Mouse (Mus musculus): ENCODE measurements around the gene Tctex1d2.
"Not testable (repeated sequence)": the region's sequence is repeated elsewhere in the genome, so short reads cannot be mapped to it uniquely, and the experiment has no call there.

Gene Tctex1d2

DNA sequence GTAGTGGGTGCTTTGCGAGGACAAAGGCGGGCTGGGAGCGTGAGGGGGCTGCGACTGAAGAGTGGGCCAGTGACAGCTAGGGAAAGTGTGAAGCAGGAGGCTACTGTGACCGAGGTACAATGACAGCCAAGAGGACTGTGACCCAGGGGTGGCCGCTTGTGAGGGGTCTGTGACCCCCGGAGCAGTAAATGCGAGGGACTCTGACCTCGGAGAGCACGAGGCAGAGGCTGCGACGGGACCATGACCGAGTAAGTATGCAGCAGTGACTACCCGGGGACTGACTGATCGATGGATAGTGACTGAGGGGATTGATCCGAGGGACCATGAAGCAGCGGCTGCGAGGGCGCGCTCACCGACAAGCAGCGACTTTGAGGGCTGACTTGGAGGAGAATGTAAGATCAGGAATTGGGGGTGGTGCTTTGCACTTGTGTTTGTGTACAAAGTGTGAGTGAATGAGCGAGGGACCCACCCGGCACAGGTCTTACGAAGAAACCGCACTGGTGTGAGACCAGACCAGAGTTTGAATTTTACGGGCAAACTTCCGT, 11.6 kb downstream of the Tctex1d2 start:
- DNase-seq (ENCODE audit: low spot score) = peak; percentile 50

DNA sequence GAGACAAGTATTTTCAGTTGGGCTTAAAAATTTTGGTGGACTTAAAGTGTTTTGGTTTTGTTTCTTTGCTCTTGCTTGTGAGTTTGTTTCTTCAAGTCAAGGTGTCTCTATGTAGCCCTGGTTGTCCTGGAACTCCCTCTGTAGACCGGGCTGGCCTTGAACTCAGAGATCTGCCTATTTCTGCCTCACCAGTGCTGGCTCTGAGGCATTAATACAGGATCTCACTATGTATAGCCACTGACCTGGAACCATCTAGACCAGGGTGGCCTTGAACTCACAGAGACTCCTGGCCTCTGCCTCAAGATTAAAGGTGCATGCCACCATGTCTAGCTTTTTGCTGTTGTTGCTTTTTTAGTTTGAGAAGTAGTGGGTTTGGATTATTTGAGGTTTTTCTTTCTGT, 12.4 kb downstream of the Tctex1d2 start:
- no peak for DNase-seq (ENCODE audit: low spot score)

DNA sequence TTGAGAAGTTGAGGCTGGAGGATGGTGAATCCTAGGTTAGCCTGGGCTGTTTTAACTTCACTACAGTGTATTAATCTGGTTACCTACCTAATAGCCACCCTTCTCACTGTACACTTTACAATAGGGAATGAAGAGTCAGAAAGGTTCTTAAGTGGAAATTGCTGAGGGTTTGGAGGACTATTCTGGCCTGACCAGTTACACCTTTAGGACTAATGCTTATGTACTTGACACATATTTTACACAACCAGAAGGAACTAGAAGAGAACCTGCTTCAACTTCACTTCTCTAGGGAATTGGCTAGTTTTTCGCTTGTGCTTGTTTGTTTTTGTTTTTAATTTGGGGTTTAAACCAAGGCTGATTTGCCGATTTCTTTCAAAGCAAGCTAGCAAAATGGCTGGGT, 13.6 kb downstream of the Tctex1d2 start:
- no peak for DNase-seq (ENCODE audit: low spot score)

DNA sequence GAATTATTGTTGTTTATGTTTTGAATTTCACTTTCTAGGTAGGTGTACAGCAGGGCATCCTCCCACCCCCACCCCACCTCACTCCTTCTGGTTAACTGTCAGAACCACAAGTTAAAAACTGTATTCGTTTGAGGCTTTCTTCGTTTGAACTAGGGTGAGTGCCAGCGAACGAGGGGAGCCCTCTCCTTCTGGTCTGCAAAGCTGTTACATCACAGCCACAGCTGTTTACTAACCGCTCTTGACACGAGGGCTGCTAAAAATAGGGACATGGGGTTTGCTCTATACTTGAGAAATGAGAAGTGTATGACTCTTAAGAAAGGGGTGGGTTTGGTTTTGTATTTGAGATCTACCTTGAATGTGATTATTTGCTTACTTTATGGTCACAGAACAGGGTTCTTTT, 14.6 kb downstream of the Tctex1d2 start:
- no peak for DNase-seq (ENCODE audit: low spot score)

DNA sequence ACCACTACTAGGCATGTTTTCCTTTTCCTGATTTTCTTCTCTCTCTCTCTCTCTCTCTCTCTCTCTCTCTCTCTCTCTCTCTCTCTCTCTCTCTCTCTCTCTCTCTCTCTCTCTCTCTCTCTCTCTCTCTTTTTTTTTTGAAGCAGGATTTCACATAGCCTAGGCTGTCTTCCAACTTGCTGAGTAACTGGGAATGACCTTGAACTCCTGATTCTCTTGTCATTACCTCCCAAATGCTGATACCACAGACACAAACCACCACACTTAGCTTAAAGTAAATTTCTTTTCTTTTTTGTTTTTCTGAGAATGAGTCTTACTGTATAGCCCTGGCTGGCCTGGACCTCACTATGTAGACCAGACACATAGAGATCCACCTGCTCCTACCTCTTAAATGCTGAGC, 15.2 kb downstream of the Tctex1d2 start:
- DNase-seq (ENCODE audit: low spot score) = no peak

DNA sequence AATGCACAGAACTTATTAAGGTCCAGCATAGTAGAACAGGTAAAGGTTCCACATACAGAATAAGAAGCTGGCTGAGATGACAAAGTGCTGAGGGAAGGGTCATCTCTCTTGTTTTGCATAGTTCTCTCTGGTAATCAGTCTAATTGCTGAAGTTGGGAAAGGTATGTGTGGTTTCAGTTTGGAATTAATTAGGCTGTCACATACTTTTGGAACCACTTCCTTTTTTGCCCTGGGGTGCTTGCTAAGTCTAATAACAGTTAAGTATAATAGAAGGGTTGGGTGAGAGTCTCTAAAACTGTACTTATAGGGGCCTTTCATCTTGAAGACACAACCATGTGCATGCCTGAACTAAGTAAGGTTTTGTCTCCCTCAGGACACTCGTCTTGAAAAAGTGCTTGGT, 17.2 kb downstream of the Tctex1d2 start:
- no peak for DNase-seq (ENCODE audit: low spot score)

DNA sequence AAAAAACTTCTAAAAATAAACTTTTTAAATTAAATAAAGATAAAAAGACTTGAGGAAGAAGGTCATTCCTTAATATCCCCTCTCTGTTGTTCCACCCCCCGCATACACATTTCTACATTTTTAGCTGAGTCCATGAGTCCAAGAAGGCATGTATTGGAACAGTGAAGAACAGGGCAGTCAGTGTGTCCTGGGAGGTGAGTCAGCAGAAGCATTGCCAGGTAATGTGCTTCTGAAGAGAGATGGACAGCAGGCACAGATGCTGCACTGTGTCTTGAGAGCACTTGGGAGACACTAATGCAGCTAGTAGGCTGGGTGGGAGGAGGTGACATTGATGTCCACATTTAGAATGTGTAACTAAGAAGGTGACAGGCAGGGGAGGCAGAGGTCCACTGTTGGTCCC, 17.8 kb downstream of the Tctex1d2 start:
- DNase-seq (ENCODE audit: low spot score) = no peak

DNA sequence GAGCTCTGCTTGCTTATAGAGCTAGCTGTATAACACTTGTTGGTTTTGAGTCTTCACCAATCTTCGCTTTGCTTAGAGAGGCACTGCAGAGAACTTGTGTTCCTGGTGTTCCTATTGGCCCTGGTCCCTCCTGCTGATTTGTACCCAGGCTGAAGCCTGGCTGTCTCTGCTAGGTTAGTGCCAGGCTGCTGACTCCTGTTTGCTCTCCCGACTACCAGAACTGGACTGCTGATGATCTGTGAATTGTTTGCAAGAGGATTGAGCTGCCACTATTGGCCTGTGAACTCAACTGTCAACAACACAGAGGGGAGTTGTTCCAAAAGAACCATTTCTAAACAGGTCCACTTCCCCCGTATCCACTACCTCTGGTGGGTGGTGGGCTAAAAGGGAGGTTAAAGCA, 21.9 kb downstream of the Tctex1d2 start:
- no peak for DNase-seq (ENCODE audit: low spot score)

DNA sequence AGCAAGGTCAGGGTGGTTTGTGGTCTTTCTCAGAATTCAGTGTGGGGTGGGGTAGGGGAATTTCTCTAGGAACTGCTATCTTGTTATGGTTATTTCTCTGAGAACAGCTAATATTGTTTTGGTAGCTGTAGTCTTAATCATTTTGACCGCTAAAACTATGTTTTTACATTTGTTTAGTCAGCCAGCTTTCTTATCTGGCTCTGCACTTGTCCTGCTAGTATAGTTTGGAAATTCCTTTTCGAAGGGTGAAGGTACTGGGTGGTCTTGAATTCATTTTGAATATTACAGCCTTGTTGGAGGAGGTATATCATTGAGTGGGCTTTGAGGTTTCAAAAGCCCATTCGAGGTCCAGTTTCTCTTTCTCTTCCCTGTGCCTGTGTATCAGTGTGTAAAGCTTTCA, 25.1 kb downstream of the Tctex1d2 start:
- DNase-seq (ENCODE audit: low spot score) = not testable (repeated sequence)

DNA sequence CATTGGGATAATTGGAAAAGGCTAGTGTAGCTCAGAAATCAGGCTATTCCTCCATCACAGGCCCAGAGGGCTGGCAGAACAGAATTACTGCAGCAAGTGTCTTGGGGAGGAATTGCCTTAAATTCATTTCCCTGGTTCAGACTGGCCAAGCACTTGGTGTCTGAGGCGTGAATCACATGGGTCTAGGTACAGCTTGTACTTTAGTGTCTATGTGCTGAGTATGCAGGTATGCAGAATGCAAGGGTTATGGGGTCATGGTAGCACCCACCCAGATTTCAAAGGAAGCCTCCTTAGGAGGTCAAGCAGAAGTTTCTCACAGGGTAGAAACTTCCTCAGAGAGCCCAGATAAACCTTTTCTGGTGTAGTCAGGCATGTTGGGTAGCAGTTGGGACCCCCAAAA, 26.1 kb downstream of the Tctex1d2 start:
- no peak for DNase-seq (ENCODE audit: low spot score)

DNA sequence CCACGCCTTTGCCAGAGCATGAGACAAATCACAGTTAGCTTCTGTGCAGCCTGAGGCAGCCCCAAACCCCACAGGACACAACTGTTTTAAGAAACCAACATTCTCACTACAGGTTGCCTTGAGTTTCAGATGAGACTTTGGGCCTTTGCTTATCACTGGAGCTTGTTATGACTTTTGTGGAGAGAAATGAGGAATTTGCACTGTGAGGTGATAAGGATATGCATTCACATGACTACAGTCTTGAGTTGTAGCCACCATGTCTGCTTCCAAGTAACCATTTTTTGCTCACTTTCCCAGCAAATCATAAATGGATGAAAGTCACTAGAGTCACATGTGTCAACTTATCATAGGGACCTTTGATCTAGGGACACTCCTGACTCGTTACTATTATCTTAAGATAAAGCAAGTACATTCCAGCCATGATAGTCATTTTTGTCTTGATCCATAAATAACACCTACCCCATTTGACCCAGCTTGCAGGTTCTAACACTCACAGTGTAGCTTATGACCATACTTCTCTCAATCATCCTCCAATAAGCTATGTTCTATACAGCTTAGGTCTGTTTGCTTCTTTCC, 27.1 kb downstream of the Tctex1d2 start:
- no peak for DNase-seq (ENCODE audit: low spot score)

DNA sequence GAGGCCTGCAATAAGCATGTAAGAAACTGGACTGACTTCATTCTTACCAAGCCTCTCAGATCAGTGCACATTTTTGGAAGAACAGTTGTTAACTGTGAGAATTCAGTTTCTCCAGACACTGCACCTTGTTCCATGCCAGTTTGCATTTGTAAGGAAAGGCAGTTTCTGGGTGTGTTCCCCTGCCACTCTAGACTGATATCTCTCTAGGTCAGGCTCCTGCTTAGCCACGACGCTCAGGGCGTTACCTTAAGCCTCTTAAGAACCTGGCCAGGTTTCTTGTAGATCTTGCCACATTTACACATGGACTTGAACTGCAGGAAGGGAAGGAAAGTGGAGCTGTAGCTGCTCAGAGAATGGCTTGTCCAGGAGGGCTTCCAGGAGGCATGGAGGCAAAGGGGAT, 30.2 kb downstream of the Tctex1d2 start:
- no peak for DNase-seq (ENCODE audit: low spot score)

DNA sequence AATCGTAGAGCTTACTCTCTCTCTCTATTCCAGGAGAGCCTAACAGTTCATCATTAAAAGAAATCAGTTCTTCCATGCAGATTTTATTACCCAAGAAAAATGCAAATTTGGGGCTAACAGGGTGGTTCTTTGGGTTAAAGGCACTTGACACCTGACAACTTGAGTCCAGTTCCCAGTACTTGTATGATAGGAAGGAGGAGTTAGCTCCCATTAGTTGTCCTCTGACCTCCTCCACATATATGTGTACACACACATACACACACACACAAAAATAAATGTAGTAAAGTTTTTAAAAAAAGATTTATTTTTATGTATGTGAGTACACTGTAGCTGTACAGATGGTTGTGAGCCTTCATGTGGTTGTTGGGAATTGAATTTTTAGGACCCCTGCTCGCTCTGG, 30.6 kb downstream of the Tctex1d2 start:
- DNase-seq (ENCODE audit: low spot score) = no peak

DNA sequence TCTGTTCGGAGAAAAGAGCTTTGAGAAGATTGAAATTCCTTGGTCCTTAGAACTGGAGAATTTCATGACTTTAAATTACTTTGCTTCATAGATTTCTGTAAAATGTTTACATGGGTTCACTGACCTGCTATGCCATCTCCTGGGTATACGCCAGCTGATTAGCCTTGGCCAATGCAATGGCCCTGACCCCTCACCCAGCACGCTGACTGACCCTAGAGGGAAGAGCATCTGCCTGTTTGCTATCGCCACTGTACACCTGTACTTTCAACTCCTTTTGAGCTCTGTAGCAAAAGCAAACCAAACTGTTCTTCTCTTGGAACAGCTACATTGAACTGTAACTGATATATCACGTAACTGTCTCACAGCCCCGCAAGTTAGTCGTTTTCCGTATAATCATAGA, 33.6 kb downstream of the Tctex1d2 start:
- no peak for DNase-seq (ENCODE audit: low spot score)

DNA sequence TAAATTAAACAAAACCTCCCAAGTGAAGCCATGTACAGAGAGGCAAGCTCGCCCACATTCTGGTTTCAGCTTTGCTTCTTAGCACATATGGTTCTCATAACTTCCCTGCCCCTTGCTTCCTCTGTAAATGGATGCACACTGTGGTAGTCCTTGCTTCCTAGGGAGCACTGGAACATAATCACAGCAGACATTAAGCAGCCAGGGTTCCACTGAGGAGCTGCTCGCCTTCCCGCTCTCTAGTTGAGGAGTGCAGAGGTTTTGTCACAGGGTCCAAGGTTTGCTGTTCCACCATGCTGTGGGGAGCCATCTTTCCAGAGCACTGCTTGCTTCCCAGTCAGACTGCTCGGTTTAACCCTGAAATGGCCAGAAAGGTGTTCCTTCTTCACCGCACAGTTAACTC, 35.1 kb downstream of the Tctex1d2 start:
- DNase-seq (ENCODE audit: low spot score) = peak; percentile 53

DNA sequence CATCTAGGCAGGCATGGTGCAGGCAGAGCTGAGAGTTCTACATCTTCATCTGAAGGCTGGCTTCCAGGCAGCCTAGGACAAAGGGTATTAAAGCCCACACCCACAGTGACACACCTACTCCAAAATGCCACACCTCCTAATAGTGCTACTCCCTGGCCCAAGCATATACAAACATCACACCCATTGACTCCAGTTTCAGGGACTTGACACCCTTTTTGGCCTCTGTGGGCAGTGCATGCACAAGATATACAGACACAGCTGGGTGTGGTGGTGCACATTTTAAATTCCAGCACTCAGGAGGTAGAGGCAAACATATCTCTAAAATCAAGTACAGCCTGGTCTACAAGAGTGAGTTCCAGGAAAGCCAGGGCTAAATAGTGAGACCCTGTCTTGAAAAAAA, 36.6 kb downstream of the Tctex1d2 start:
- DNase-seq (ENCODE audit: low spot score) = no peak

DNA sequence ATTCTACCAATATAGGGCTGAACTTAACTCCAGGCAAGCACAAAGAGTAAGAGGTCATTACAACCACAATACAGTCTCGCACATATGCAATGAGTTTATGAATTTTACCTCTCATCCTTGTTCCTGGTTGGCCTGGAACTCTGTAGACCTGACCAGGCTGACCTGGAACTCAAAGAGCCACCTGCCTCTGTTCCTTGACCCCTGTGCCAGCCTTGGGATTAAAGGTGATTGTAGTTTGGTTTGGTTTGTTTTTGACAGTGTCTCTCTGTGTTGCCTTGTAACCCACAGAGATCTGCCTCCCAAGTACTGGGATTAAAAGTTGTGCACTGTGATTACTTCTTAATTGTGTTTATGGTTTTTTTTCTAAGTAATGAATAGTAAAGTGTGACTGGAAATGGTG, 37.3 kb downstream of the Tctex1d2 start:
- DNase-seq (ENCODE audit: low spot score) = no peak

DNA sequence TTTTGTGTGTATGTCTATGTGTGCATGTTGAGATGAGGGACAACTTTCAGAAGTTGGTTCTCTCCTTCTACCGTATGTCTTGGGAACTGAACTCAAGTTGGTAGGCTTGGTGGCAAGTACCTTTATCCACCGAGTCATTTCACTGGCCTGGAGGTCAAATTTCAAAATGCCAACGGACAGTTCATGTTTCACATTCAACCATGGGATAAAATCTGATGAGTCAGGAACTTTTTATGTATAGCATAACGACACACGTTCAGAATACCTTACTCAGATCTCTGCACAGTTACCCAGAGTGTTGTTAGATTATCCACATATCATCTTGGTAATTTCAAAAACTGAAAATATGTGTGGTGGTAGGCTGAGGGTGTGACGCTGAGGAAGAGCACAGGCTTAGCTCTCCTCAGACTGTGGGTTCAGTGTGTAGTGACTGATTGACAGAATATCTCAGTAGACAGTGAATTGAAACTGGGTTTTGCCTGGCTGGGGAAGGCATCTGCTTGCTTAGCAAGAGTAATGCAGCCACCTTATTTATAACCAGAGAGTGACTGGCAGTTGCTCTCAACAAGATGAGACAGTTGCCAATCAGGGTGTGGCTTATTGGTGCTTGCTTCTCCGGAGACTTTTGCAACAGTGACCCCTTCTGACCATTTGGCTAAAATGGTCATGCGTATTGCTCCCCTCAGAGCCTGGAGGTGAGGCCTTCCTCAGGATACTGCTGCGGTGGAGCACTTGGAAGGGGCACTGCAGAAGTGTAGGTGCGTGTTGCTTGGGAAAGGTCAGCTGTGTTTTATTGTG, 38.3 kb downstream of the Tctex1d2 start:
- peak; percentile 74 for DNase-seq (ENCODE audit: low spot score)

DNA sequence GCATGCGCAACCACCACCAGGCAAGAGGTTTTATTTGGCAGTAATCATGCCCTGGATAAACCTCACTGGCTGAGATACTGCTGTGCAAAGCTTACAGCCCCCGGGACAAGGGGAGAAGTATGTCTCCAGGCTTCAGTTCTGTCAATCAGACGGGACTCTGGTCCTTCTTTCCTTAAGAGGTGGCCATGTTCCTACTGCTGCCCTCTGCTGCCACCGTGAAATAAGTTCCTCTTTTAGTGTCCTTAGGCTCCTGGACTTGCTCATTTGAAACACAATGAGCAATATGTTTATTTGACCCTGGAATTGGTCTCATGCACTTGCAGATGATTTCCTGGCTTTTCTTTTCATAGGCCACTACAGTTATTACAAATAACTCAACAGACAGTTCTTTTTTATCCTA, 41.0 kb downstream of the Tctex1d2 start:
- DNase-seq (ENCODE audit: low spot score) = peak; percentile 11

DNA sequence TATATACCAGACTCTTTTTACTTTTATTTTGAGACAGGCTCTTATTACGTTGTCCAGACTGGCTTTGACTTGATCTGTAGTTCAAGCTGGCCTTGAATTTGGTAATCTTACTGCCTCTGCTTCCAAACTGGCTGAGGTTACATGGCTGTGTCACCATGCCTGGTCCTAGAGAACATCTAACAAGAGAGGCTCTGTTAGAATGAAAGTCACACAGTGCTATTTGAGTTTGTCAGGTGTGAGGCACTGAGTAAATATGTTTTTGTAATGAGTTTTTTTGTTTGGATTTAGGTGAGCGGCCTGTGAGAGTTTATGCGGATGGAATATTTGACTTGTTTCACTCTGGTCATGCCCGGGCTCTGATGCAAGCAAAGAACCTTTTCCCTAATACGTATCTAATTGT, 42.2 kb downstream of the Tctex1d2 start:
- DNase-seq (ENCODE audit: low spot score) = no peak

DNA sequence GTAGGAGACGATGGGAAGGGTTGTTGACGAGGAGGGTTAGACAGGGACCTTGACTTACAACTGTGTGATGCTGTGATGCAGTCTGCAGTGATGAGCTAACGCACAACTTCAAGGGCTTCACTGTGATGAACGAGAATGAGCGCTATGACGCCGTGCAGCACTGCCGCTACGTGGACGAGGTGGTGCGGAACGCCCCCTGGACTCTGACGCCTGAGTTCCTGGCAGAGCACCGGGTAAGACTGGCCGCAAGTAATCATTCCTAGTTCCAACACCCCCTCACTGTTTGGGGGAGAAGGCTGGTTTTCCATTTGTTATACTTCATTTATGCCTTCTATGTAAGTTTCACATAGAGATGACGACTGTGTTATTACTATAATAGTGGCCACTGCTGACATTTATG, 43.4 kb downstream of the Tctex1d2 start:
- no peak for DNase-seq (ENCODE audit: low spot score)

DNA sequence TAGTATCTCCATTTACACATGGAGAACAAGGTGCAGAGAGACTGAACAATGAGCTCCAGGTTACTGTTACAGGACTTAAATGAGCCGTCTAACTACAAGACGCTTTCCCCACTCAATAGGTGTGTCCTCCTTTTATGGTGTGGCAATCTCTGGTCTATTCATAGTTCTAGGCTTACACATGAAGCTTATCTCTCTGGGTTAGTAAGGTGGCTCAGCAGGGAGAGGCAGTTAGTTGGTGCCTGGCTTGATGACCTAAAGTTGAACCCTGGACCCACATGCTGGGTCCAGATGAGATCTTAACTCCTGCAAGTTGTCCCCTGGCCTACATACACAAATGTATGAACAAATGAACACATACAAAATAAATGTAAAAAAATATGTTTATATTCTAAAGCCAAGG, 43.9 kb downstream of the Tctex1d2 start:
- no peak for DNase-seq (ENCODE audit: low spot score)

DNA sequence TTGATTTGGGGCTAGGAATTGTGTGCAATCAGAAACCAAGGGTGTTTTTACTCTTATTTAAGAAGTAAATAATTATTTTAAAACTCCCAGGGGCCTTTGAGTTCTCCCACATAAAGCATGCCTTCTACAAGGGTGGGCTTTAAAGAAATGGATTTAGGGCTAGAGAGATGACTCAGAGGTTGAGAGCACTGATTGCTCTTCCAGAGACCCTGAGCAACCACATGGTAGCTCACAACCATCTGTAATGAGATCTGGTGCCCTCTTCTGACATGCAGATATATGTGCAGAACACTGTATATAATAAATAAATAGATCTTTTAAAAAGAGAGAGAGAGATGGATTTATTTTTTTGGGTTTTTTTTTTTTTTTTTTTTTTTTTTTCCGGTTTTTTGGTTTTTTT, 45.4 kb downstream of the Tctex1d2 start:
- DNase-seq (ENCODE audit: low spot score) = no peak

DNA sequence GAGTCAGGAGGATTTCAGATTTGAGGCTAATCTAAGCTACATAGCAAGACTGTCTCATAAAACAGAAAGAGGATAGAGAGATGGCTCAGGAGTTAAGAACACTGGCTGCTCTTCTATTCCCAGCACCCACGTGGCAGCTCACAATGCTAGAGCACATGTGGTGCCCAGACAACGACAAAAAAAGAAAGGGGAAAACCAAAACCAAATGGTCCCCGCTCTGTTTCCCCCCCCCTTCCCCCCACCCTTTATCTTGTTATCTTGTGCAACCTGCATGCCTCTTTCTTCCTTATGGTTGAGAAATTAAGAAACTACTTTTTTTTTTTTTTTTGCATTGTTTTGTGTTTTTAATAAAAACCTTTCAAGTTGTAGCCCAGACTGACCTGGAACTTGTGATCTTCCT, 49.0 kb downstream of the Tctex1d2 start:
- DNase-seq (ENCODE audit: low spot score) = no peak

Measured in embryo, embryonic 10 days (tissue).